Mouse (Mus musculus) ovary, postnatal 14 days (tissue): ENCODE data around the gene Mttp.

ENCODE experiments used
- DNase-seq: peaks from one replicate; pipeline ENCODE4 v3.0.0; 2022; ENCODE audit warnings: low spot score

Gene Mttp

DNA sequence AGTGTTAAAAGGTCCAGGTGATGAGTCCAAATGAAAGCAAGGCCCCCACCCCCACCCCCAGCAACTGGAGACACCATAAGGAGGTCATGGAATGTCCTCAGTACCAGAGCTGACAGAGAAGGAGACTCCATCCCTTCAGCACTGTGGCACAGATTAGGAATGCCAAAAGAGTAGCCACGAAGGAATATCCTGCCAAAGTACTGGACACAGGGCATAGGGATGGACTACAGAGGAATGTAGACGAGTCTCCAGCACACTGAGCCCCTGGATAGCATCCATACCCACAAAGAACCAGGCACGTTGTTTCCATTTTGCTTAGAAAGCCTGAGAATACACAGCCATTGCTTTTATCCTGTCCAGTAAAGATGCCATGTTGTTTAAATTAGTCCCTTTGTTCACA lies 93.3 kb downstream of the Mttp start:
- no peak for DNase-seq

DNA sequence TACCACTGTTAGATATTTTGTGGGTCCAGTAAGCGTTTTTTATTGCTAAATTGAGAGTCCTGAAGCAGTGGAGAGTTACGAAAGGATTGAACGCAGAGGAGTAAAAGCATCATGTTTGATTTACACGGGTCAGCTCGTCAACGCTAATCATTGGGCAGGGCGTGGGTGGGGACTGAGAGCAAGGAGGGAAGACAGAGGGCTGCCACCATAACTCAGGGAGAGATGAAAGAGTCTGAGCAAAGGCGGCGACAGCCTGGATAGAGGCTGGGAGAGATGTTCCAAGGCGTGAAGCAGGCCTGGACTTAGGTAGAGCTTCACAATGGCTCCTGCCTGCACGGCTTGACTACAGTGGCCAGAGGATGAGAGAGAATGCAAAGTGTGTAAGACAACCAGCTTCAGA lies 94.0 kb downstream of the Mttp start:
- no peak for DNase-seq

- DNase-seq: no peak
Measured at GRCm38 (mm10) chr3:138049555-138049954, 95.2 kb downstream of the Mttp start.

DNA sequence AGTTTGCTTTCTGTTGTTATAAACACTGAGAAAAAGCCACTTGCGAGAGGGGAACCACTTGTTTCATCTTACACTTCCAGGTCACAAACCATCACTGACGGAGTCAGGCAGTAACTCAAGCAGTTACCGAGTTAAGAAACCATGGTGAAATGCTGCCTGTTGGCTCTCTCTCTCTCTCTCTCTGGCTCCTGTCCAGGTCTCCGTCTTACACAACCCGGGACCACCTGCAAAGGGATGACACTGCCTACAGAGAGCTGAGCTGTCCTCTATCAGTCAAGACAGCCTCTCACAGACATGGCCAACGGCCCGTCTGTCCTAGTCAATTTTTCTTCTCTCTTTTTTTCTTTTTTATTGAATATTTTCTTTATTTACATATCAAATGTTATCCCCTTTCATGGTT lies 101.5 kb downstream of the Mttp start:
- DNase-seq: no peak

- DNase-seq: no peak
Measured at GRCm38 (mm10) chr3:138041591-138042301, 103.0 kb downstream of the Mttp start.

- DNase-seq: no peak
Measured at GRCm38 (mm10) chr3:138040938-138041337, 103.8 kb downstream of the Mttp start.
